In genomic region chr13:70003591-70003990, GRCm38 (mm10) we compare ENCODE assay signal across 20 mouse cellular contexts.
A peak's percentile ranks its signal among the peaks of the same experiment; 100 is the strongest.
DNase-seq lines count a peak whose midpoint lies in the region; ATAC-seq and TF ChIP-seq lines count a peak whose summit lies in the region.
"Had no signal": no experiment of that assay in that cellular context is flagged by ENCODE, and none has a peak within 500 bp of the region (broad histone marks: within the 10 kb centered on the region; RNA-seq: fewer than 3 reads in every experiment).

No protein-coding gene starts in this region.

- no peaks in the 10 kb centered on the region for H3K9me3 ChIP-seq in neural tube, embryonic 14.5 days (ENCODE audit: control insufficient read depth, low read length)
- no peaks in the 10 kb centered on the region for H3K9me3 ChIP-seq in neural tube, embryonic 15.5 days (replicated peaks)
- H3K9me3 ChIP-seq: embryonic facial prominence, embryonic 15.5 days; heart, embryonic 10.5 days had no signal

- H3K4me1 ChIP-seq in neural tube, embryonic 14.5 days (ENCODE audit: control insufficient read depth, insufficient read depth, low read length): no peaks in the 10 kb centered on the region
- H3K4me1 ChIP-seq in neural tube, embryonic 15.5 days: no peaks in the 10 kb centered on the region
- H3K4me1 ChIP-seq in thymus, adult 2 months (replicated peaks; ENCODE audit: control insufficient read depth, insufficient read depth, low read length): no peaks in the 10 kb centered on the region
- H3K4me1 ChIP-seq: embryonic facial prominence, embryonic 15.5 days; heart, embryonic 10.5 days had no signal

- H3K27ac ChIP-seq in neural tube, embryonic 14.5 days (ENCODE audit: low read depth, low read length): no peak overlapping the region
- H3K27ac ChIP-seq in neural tube, embryonic 15.5 days (replicated peaks): no peak overlapping the region
- H3K27ac ChIP-seq in thymus, adult 2 months (ENCODE audit: control insufficient read depth, insufficient read depth, low read length): no peak overlapping the region
- H3K27ac ChIP-seq: embryonic facial prominence, embryonic 15.5 days; heart, embryonic 10.5 days had no signal

- peak; percentile 11; the same call in 1 of the 2 replicates for ATAC-seq in neural tube, embryonic 14.5 days (ENCODE audit: low read depth)
- no peak for ATAC-seq in neural tube, embryonic 15.5 days (ENCODE audit: low FRiP score)
- ATAC-seq: forebrain, postnatal 0 days; liver, postnatal 0 days; Patski had no signal

- H3K9ac ChIP-seq in neural tube, embryonic 14.5 days (replicated peaks; ENCODE audit: low read depth, low read length): no peak overlapping the region
- no peak overlapping the region for H3K9ac ChIP-seq in neural tube, embryonic 15.5 days (replicated peaks)
- H3K9ac ChIP-seq: embryonic facial prominence, embryonic 15.5 days; forebrain, postnatal 0 days; liver, postnatal 0 days had no signal

- H3K36me3 ChIP-seq in neural tube, embryonic 14.5 days (ENCODE audit: control insufficient read depth, insufficient read depth, low read length): no peaks in the 10 kb centered on the region
- no peaks in the 10 kb centered on the region for H3K36me3 ChIP-seq in neural tube, embryonic 15.5 days
- no peaks in the 10 kb centered on the region for H3K36me3 ChIP-seq in thymus, adult 2 months (ENCODE audit: control insufficient read depth, insufficient read depth, low read length)
- H3K36me3 ChIP-seq: embryonic facial prominence, embryonic 15.5 days; heart, embryonic 10.5 days had no signal

- H3K4me3 ChIP-seq in neural tube, embryonic 14.5 days (ENCODE audit: low read depth, low read length): no peak overlapping the region
- no peak overlapping the region for H3K4me3 ChIP-seq in neural tube, embryonic 15.5 days (replicated peaks)
- no peak overlapping the region for H3K4me3 ChIP-seq in thymus, adult 2 months (ENCODE audit: control insufficient read depth, insufficient read depth, low read length)
- H3K4me3 ChIP-seq: embryonic facial prominence, embryonic 15.5 days; heart, embryonic 10.5 days had no signal

- 79% methylated on average over 15 of the region's 15 CpGs for WGBS in neural tube, embryonic 14.5 days
- WGBS in neural tube, embryonic 15.5 days: 83% methylated on average over 15 of the region's 15 CpGs
- 93% methylated on average over 15 of the region's 15 CpGs for WGBS in thymus, adult 2 months

- no peak for TF ChIP-seq POLR2A in thymus, adult 2 months (IDR thresholded peaks at IDR 0.05; ENCODE audit: control insufficient read depth, extremely low read depth, insufficient read depth, low read length, poor library complexity)

- peak; percentile 42 to 52 for DNase-seq in adrenal gland, adult (ENCODE audit: inconsistent age in 2 of 2, low spot score in 1 of 2)
- no peak for DNase-seq in adrenal gland, postnatal 4 days (ENCODE audit: low spot score in 2 of 2)
- peak; percentile 1 for DNase-seq in adrenal gland, adult 8-10 months
- DNase-seq in right cerebral cortex, postnatal 4 days: peak; percentile 16
- DNase-seq in cerebellum, adult 11-12 months: no peak
- no peak for DNase-seq in thymus, adult 2 months
- DNase-seq: cerebellum, postnatal 14 days; embryo, embryonic 11 days; forebrain, postnatal 0 days; gastrocnemius, postnatal 36 days; kidney, adult 11 months; left cerebral cortex, postnatal 4 days; liver; liver, postnatal 0 days; thymus, postnatal 4 days had no signal

- TF ChIP-seq CTCF in thymus, adult 2 months (IDR thresholded peaks at IDR 0.05; ENCODE audit: borderline replicate concordance, control insufficient read depth, extremely low read depth, insufficient read depth, low read length, poor library complexity): no peak

- no peak overlapping the region for H3K4me2 ChIP-seq in neural tube, embryonic 14.5 days (ENCODE audit: low read depth, low read length)
- no peak overlapping the region for H3K4me2 ChIP-seq in neural tube, embryonic 15.5 days
- H3K4me2 ChIP-seq: embryonic facial prominence, embryonic 15.5 days had no signal

- H3K27me3 ChIP-seq in neural tube, embryonic 14.5 days (ENCODE audit: control insufficient read depth, insufficient read depth, low read length): no peaks in the 10 kb centered on the region
- no peaks in the 10 kb centered on the region for H3K27me3 ChIP-seq in neural tube, embryonic 15.5 days (replicated peaks)
- H3K27me3 ChIP-seq in thymus, adult 2 months (ENCODE audit: control insufficient read depth, insufficient read depth, low read length): no peaks in the 10 kb centered on the region
- H3K27me3 ChIP-seq: embryonic facial prominence, embryonic 15.5 days; Patski had no signal

Comparison
In these comparisons a context has a peak if more than half of its experiments do, and no peak if none do; other contexts are left out.
1. DNase-seq: peak in adrenal gland, adult (2 of 2), adrenal gland, adult 8-10 months (single experiment) and right cerebral cortex, postnatal 4 days (single experiment); none in adrenal gland, postnatal 4 days (0 of 2), cerebellum, adult 11-12 months (single experiment) and thymus, adult 2 months (single experiment).